In the genomic region with DNA sequence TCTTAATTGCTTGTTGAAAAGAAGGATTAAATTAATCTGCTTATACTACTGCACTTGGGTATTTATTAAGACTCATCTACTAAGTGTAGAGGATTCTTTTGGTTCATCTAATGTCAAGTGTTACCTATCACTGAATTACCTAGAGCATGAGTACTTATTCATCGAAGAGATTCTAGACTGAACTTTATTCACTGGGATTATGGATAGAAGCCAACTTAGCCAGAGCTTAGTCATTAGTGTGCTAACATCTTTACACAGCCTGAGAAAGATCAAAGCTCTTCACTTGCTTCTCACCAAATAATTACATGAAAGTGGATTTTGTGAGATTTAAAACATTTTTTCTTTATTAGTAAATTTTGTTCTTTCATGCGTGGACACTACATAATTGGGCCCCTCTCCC, we compare ENCODE assay signal across 19 mouse cellular contexts.
DNase-seq lines count a peak whose midpoint lies in the region; ATAC-seq and TF ChIP-seq lines count a peak whose summit lies in the region.
"Had no signal": no experiment of that assay in that cellular context is flagged by ENCODE, and none has a peak within 500 bp of the region (broad histone marks: within the 10 kb centered on the region; RNA-seq: fewer than 3 reads in every experiment).

No protein-coding gene starts in this region.

- peak; percentile 62; the same call in 1 of the 2 replicates for ATAC-seq in forebrain, embryonic 12.5 days (ENCODE audit: low FRiP score)
- no peak for ATAC-seq in forebrain, embryonic 16.5 days
- ATAC-seq in forebrain, embryonic 14.5 days = 0 out of 2 replicates have a peak, but pooled peaks have one; percentile 37
- no peak for ATAC-seq in forebrain, embryonic 15.5 days (replicated peaks)
- ATAC-seq: activated CD4-positive, CD25-positive, alpha-beta regulatory T cell, adult 4 months; Patski had no signal

- no peak overlapping the region for H3K4me3 ChIP-seq in forebrain, embryonic 12.5 days (replicated peaks)
- H3K4me3 ChIP-seq in forebrain, embryonic 16.5 days (replicated peaks; ENCODE audit: low read length) = no peak overlapping the region
- H3K4me3 ChIP-seq in forebrain, embryonic 14.5 days (ENCODE audit: low read depth, low read length) = no peak overlapping the region
- no peak overlapping the region for H3K4me3 ChIP-seq in forebrain, embryonic 15.5 days
- H3K4me3 ChIP-seq: embryonic facial prominence, embryonic 10.5 days; embryonic facial prominence, embryonic 12.5 days had no signal

- H3K9ac ChIP-seq in forebrain, embryonic 12.5 days = no peak overlapping the region
- H3K9ac ChIP-seq in forebrain, embryonic 16.5 days (replicated peaks; ENCODE audit: low read depth, low read length) = no peak overlapping the region
- no peak overlapping the region for H3K9ac ChIP-seq in forebrain, embryonic 14.5 days (ENCODE audit: low read length)
- no peak overlapping the region for H3K9ac ChIP-seq in forebrain, embryonic 15.5 days (replicated peaks)
- H3K9ac ChIP-seq: embryonic facial prominence, embryonic 12.5 days had no signal

- WGBS in forebrain, embryonic 12.5 days = 63% methylated on average over 2 of the region's 2 CpGs
- 39% methylated on average over 2 of the region's 2 CpGs for WGBS in forebrain, embryonic 16.5 days
- WGBS in forebrain, embryonic 14.5 days = 40% methylated on average over 2 of the region's 2 CpGs
- 44% methylated on average over 2 of the region's 2 CpGs for WGBS in forebrain, embryonic 15.5 days

- H3K27ac ChIP-seq in forebrain, embryonic 12.5 days = no peak overlapping the region
- H3K27ac ChIP-seq in forebrain, embryonic 16.5 days (ENCODE audit: low read length) = no peak overlapping the region
- H3K27ac ChIP-seq in forebrain, embryonic 14.5 days (ENCODE audit: low read depth, low read length) = no peak overlapping the region
- no peak overlapping the region for H3K27ac ChIP-seq in forebrain, embryonic 15.5 days (replicated peaks)
- H3K27ac ChIP-seq: embryonic facial prominence, embryonic 10.5 days; embryonic facial prominence, embryonic 12.5 days had no signal

- TF ChIP-seq CTCF in brain, embryonic 14.5 days (IDR thresholded peaks at IDR 0.05; ENCODE audit: borderline replicate concordance, extremely low read depth, insufficient read depth, insufficient read length) = no peak

- no peaks in the 10 kb centered on the region for H3K9me3 ChIP-seq in forebrain, embryonic 12.5 days
- no peaks in the 10 kb centered on the region for H3K9me3 ChIP-seq in forebrain, embryonic 16.5 days (ENCODE audit: control insufficient read depth, low read length)
- H3K9me3 ChIP-seq in forebrain, embryonic 14.5 days (replicated peaks; ENCODE audit: control insufficient read depth, low read length) = no peaks in the 10 kb centered on the region
- H3K9me3 ChIP-seq in forebrain, embryonic 15.5 days = no peaks in the 10 kb centered on the region
- H3K9me3 ChIP-seq: embryonic facial prominence, embryonic 10.5 days; embryonic facial prominence, embryonic 12.5 days had no signal

- no peak overlapping the region for H3K4me2 ChIP-seq in forebrain, embryonic 12.5 days
- no peak overlapping the region for H3K4me2 ChIP-seq in forebrain, embryonic 16.5 days (ENCODE audit: low read length)
- H3K4me2 ChIP-seq in forebrain, embryonic 14.5 days (ENCODE audit: low read length) = no peak overlapping the region
- H3K4me2 ChIP-seq in forebrain, embryonic 15.5 days (replicated peaks) = no peak overlapping the region
- H3K4me2 ChIP-seq: embryonic facial prominence, embryonic 12.5 days had no signal

- TF ChIP-seq POLR2A in brain, embryonic 14.5 days (IDR thresholded peaks at IDR 0.05; ENCODE audit: borderline replicate concordance, extremely low read depth, insufficient read depth, insufficient read length, poor library complexity, severe bottlenecking) = no peak

- no peaks in the 10 kb centered on the region for H3K27me3 ChIP-seq in forebrain, embryonic 12.5 days
- H3K27me3 ChIP-seq in forebrain, embryonic 16.5 days (replicated peaks; ENCODE audit: control insufficient read depth, insufficient read depth, low read length) = no peaks in the 10 kb centered on the region
- no peaks in the 10 kb centered on the region for H3K27me3 ChIP-seq in forebrain, embryonic 14.5 days (replicated peaks; ENCODE audit: control insufficient read depth, insufficient read depth, low read length)
- no peaks in the 10 kb centered on the region for H3K27me3 ChIP-seq in forebrain, embryonic 15.5 days
- H3K27me3 ChIP-seq: embryonic facial prominence, embryonic 12.5 days; Patski had no signal

- H3K36me3 ChIP-seq in forebrain, embryonic 12.5 days (replicated peaks) = no peaks in the 10 kb centered on the region
- H3K36me3 ChIP-seq in forebrain, embryonic 16.5 days (ENCODE audit: control insufficient read depth, insufficient read depth) = no peaks in the 10 kb centered on the region
- H3K36me3 ChIP-seq in forebrain, embryonic 14.5 days (ENCODE audit: control insufficient read depth, insufficient read depth, low read length) = no peaks in the 10 kb centered on the region
- no peaks in the 10 kb centered on the region for H3K36me3 ChIP-seq in forebrain, embryonic 15.5 days
- H3K36me3 ChIP-seq: embryonic facial prominence, embryonic 10.5 days; embryonic facial prominence, embryonic 12.5 days had no signal

- peak; percentile 18 for DNase-seq in forebrain, embryonic 14.5 days (ENCODE audit: low spot score)
- peak; percentile 4 for DNase-seq in retina, embryonic 14.5 days (ENCODE audit: low spot score)
- no peak for DNase-seq in retina, postnatal 1 day
- peak; percentile 21 for DNase-seq in brain, embryonic 14.5 days (ENCODE audit: low read depth)
- no peak for DNase-seq in left cerebral cortex, adult 11 months (ENCODE audit: low spot score)
- DNase-seq: adrenal gland, adult 8-10 months; adrenal gland, postnatal 25 days; cerebellum, adult 11-12 months; cerebellum, adult 2 months; cerebellum, adult 9-10 months; cerebellum, postnatal 10 days; cerebellum, postnatal 25 days had no signal

- H3K4me1 ChIP-seq in forebrain, embryonic 12.5 days = no peaks in the 10 kb centered on the region
- no peaks in the 10 kb centered on the region for H3K4me1 ChIP-seq in forebrain, embryonic 16.5 days (replicated peaks; ENCODE audit: control insufficient read depth, insufficient read depth, low read length)
- no peaks in the 10 kb centered on the region for H3K4me1 ChIP-seq in forebrain, embryonic 14.5 days (ENCODE audit: control insufficient read depth, insufficient read depth, low read length)
- no peaks in the 10 kb centered on the region for H3K4me1 ChIP-seq in forebrain, embryonic 15.5 days
- H3K4me1 ChIP-seq: embryonic facial prominence, embryonic 12.5 days had no signal

Comparison
In these comparisons a context has a peak if more than half of its experiments do, and no peak if none do; other contexts are left out.
1. ATAC-seq: peak in forebrain, embryonic 12.5 days (single experiment) and forebrain, embryonic 14.5 days (single experiment); none in forebrain, embryonic 16.5 days (single experiment) and forebrain, embryonic 15.5 days (single experiment).
2. DNase-seq: peak in forebrain, embryonic 14.5 days (single experiment), retina, embryonic 14.5 days (single experiment) and brain, embryonic 14.5 days (single experiment); none in retina, postnatal 1 day (single experiment) and left cerebral cortex, adult 11 months (single experiment).